9 mouse cellular contexts compared by ENCODE assay signal in the genomic region with DNA sequence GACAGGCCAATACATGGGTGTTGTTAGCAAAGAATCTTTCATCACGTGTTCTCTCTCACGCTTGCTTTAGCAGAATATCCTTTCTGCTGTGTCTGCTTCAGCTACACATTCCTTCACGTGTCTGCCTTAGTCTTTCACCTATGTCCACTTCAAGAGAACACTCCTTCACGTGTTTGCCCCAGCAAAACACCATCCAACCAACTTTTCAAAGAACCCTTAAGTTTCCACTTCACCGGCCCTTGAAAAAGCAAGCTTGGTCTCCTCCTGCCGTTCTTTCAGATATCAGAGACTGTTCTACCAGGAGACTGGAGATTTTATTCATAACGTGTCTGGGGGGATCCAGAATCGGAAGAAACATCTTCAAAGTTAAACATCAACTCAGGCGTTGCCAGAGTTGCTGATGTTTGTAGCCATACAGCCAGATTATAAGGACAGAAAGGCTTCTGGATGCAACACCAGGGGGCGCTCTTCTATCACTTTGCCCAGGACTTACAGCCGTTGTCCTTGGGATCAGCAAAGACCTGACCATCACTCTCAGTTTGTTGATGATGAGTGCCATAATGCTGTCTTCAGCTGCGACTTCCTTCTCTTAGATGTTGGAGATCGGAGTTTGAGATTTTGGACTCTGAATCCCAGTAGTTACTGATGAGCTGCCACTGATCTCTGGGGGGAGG. TPM values are rescaled to one million over a fixed set of nuclear protein-coding genes. Genes with fewer than 3 reads are reported as not detected.
DNase-seq lines count a peak whose midpoint lies in the region; ATAC-seq and TF ChIP-seq lines count a peak whose summit lies in the region.
"Had no signal": no experiment of that assay in that cellular context is flagged by ENCODE, and none has a peak within 500 bp of the region (broad histone marks: within the 10 kb centered on the region; RNA-seq: fewer than 3 reads in every experiment).

No protein-coding gene starts in this region.

- TF ChIP-seq POLR2A in kidney, adult 2 months (IDR thresholded peaks at IDR 0.05; ENCODE audit: low read depth, low read length) = no peak
- no peak for TF ChIP-seq POLR2A in embryonic fibroblast, embryonic 13.5 days (IDR thresholded peaks at IDR 0.05; ENCODE audit: low read depth, low read length)

- H3K27ac ChIP-seq in kidney, adult 2 months (ENCODE audit: insufficient read depth, low read depth, low read length) = no peak overlapping the region
- H3K27ac ChIP-seq in kidney, embryonic 16.5 days (ENCODE audit: low read length) = no peak overlapping the region
- no peak overlapping the region for H3K27ac ChIP-seq in embryonic fibroblast, embryonic 13.5 days (ENCODE audit: insufficient read depth, low read length)
- H3K27ac ChIP-seq in liver, embryonic 14.5 days = no peak overlapping the region
- H3K27ac ChIP-seq: neural tube, embryonic 12.5 days had no signal

- no peaks in the 10 kb centered on the region for H3K4me1 ChIP-seq in kidney, adult 2 months (ENCODE audit: control insufficient read depth, insufficient read depth, low read length)
- H3K4me1 ChIP-seq in kidney, embryonic 16.5 days (ENCODE audit: insufficient read depth, low read length) = peaks cover 18% of the 10 kb centered on the region
- H3K4me1 ChIP-seq in embryonic fibroblast, embryonic 13.5 days (ENCODE audit: control insufficient read depth, insufficient read depth, low read length) = no peaks in the 10 kb centered on the region
- H3K4me1 ChIP-seq in liver, embryonic 14.5 days (replicated peaks; ENCODE audit: control insufficient read depth in 2 of 2, insufficient read depth in 2 of 2, low read length in 1 of 2) = no peaks in the 10 kb centered on the region

- H3K36me3 ChIP-seq in kidney, adult 2 months (ENCODE audit: control insufficient read depth, insufficient read depth, low read length) = no peaks in the 10 kb centered on the region
- no peaks in the 10 kb centered on the region for H3K36me3 ChIP-seq in kidney, embryonic 16.5 days (ENCODE audit: insufficient read depth, low read length)
- H3K36me3 ChIP-seq in liver, embryonic 14.5 days (replicated peaks; ENCODE audit: control insufficient read depth, insufficient read depth, low read depth) = no peaks in the 10 kb centered on the region
- H3K36me3 ChIP-seq: neural tube, embryonic 12.5 days had no signal

- DNase-seq in kidney, adult 2 months = peak; percentile 63
- DNase-seq in ES-CJ7 (ENCODE audit: low read depth, low spot score) = peak; percentile 79
- DNase-seq in adrenal gland, postnatal 36 days = peak; percentile 61 to 81
- DNase-seq in liver, embryonic 14.5 days (ENCODE audit: low read depth in 3 of 3, low spot score in 3 of 3) = peak in 2 of 3 experiments; percentile 34 to 39
- peak; percentile 55 for DNase-seq in skeletal muscle tissue, adult 2 months (ENCODE audit: low read depth, low spot score)
- no peak for DNase-seq in layer of hippocampus, adult 11-12 months (ENCODE audit: low spot score)

- TF ChIP-seq EP300 in liver, embryonic 14.5 days (IDR thresholded peaks at IDR 0.05; ENCODE audit: low read depth) = no peak

- no peaks in the 10 kb centered on the region for H3K9me3 ChIP-seq in kidney, embryonic 16.5 days (ENCODE audit: low read length)
- no peaks in the 10 kb centered on the region for H3K9me3 ChIP-seq in liver, embryonic 14.5 days (ENCODE audit: control insufficient read depth, low read length)
- H3K9me3 ChIP-seq: neural tube, embryonic 12.5 days had no signal

- 31% methylated on average over 13 of the region's 13 CpGs for WGBS in kidney, adult 2 months
- whole genome bisulfite sequencing in kidney, embryonic 16.5 days = 38% methylated on average over 13 of the region's 13 CpGs
- WGBS in liver, embryonic 14.5 days (ENCODE audit: insufficient replicate concordance) = 28% methylated on average over 13 of the region's 13 CpGs

- no peaks in the 10 kb centered on the region for H3K27me3 ChIP-seq in kidney, adult 2 months (replicated peaks; ENCODE audit: control insufficient read depth, insufficient read depth, low read length)
- H3K27me3 ChIP-seq in kidney, embryonic 16.5 days (ENCODE audit: insufficient read depth, low read length) = no peaks in the 10 kb centered on the region
- H3K27me3 ChIP-seq in liver, embryonic 14.5 days (ENCODE audit: control insufficient read depth, insufficient read depth, low read length) = no peaks in the 10 kb centered on the region
- H3K27me3 ChIP-seq: neural tube, embryonic 12.5 days had no signal

- no peak; the same call in 1 of the 2 replicates for ATAC-seq in kidney, embryonic 16.5 days (ENCODE audit: low FRiP score, low TSS enrichment)
- ATAC-seq in liver, embryonic 14.5 days (ENCODE audit: insufficient read depth) = no peak

- no peak overlapping the region for H3K4me2 ChIP-seq in kidney, embryonic 16.5 days (replicated peaks; ENCODE audit: low read depth, low read length)
- no peak overlapping the region for H3K4me2 ChIP-seq in liver, embryonic 14.5 days (ENCODE audit: low read depth)
- H3K4me2 ChIP-seq: neural tube, embryonic 12.5 days had no signal

- TF ChIP-seq CTCF in kidney, adult 2 months (conservative IDR thresholded peaks at IDR 0.05; ENCODE audit: insufficient read depth, insufficient read length, low read depth, low read length) = peak; percentile 87
- peak; percentile 28; the same call in 1 of the 2 replicates for TF ChIP-seq CTCF in embryonic fibroblast, embryonic 13.5 days (IDR thresholded peaks at IDR 0.05; ENCODE audit: borderline replicate concordance, insufficient read depth, low read length)
- peak; percentile 88 for TF ChIP-seq CTCF in liver, embryonic 14.5 days (IDR thresholded peaks at IDR 0.05; ENCODE audit: low read depth)

- H3K4me3 ChIP-seq in kidney, adult 2 months (ENCODE audit: insufficient read depth, low read depth, low read length) = no peak overlapping the region
- no peak overlapping the region for H3K4me3 ChIP-seq in kidney, embryonic 16.5 days (ENCODE audit: low read length)
- no peak overlapping the region for H3K4me3 ChIP-seq in embryonic fibroblast, embryonic 13.5 days (ENCODE audit: insufficient read depth, low read length)
- H3K4me3 ChIP-seq in liver, embryonic 14.5 days (ENCODE audit: insufficient read depth in 1 of 2, low read depth in 2 of 2, low read length in 2 of 2) = no peak overlapping the region
- H3K4me3 ChIP-seq: neural tube, embryonic 12.5 days had no signal

- no peak overlapping the region for H3K9ac ChIP-seq in kidney, embryonic 16.5 days (replicated peaks; ENCODE audit: low read length)
- H3K9ac ChIP-seq in liver, embryonic 14.5 days (replicated peaks) = no peak overlapping the region
- H3K9ac ChIP-seq: neural tube, embryonic 12.5 days had no signal

RNA-seq across cellular contexts. Expression of gene Mrgbp, which starts 14.7 kb away (rescaled TPM):
- 13.6 and 14.4 TPM in 2 replicates for polyA plus RNA-seq in kidney, adult 2 months (2012; rRNA removed)
- polyA plus RNA-seq in kidney, embryonic 16.5 days (2015; fragmentation: Nextera tagmentation; extraction: Ambion mirVana) = 43.7 and 43.9 TPM in 2 replicates
- total RNA-seq in adrenal gland, postnatal 36 days (2021) = 10 to 100 TPM; 16.6 to 17.5 TPM
- polyA plus RNA-seq in embryonic fibroblast, embryonic 13.5 days (2011; ENCODE audit: insufficient read length, low read depth, missing spikeins) = 13.1 TPM in 2 replicates
- 10.5 and 10.8 TPM in 2 replicates for polyA plus RNA-seq in liver, embryonic 14.5 days (2012; rRNA removed)
- polyA plus RNA-seq in liver, embryonic 14.5 days (2014; fragmentation: Nextera tagmentation; extraction: Ambion mirVana) = 7.1 and 7.4 TPM in 2 replicates

RNA-seq across cellular contexts. Expression of gene Ogfr, which starts 22.7 kb away (rescaled TPM):
- polyA plus RNA-seq in kidney, adult 2 months (2012; rRNA removed) = 31.3 and 35.5 TPM in 2 replicates
- polyA plus RNA-seq in kidney, embryonic 16.5 days (2015; fragmentation: Nextera tagmentation; extraction: Ambion mirVana) = 67.3 and 69.3 TPM in 2 replicates
- 10 to 100 TPM; 43.5 to 45.4 TPM for total RNA-seq in adrenal gland, postnatal 36 days (2021)
- 78.0 and 78.2 TPM in 2 replicates for polyA plus RNA-seq in embryonic fibroblast, embryonic 13.5 days (2011; ENCODE audit: insufficient read length, low read depth, missing spikeins)
- 11.5 and 20.2 TPM in 2 replicates for polyA plus RNA-seq in liver, embryonic 14.5 days (2012; rRNA removed)
- 18.0 and 21.2 TPM in 2 replicates for polyA plus RNA-seq in liver, embryonic 14.5 days (2014; fragmentation: Nextera tagmentation; extraction: Ambion mirVana)

RNA-seq across cellular contexts. Expression of gene Col9a3, which starts 31.2 kb away (rescaled TPM):
- polyA plus RNA-seq in kidney, adult 2 months (2012; rRNA removed) = 0.42 and 0.46 TPM in 2 replicates
- 9.5 and 9.8 TPM in 2 replicates for polyA plus RNA-seq in kidney, embryonic 16.5 days (2015; fragmentation: Nextera tagmentation; extraction: Ambion mirVana)
- under 1 TPM; 0.17 to 0.26 TPM for total RNA-seq in adrenal gland, postnatal 36 days (2021)
- polyA plus RNA-seq in embryonic fibroblast, embryonic 13.5 days (2011; ENCODE audit: insufficient read length, low read depth, missing spikeins) = 1.0 and 2.5 TPM in 2 replicates
- 0.55 and 1.2 TPM in 2 replicates for polyA plus RNA-seq in liver, embryonic 14.5 days (2012; rRNA removed)
- polyA plus RNA-seq in liver, embryonic 14.5 days (2014; fragmentation: Nextera tagmentation; extraction: Ambion mirVana) = 0.71 and 0.80 TPM in 2 replicates

Comparison
In these comparisons a context has a peak if more than half of its experiments do, and no peak if none do; other contexts are left out.
1. CTCF ChIP-seq: peak in every context shown above with its lines; median percentile 88 in liver, embryonic 14.5 days; 87 in kidney, adult 2 months; 28 in embryonic fibroblast, embryonic 13.5 days.